Mouse (Mus musculus): Measurements from ENCODE around the gene Pgam5.

DNA sequence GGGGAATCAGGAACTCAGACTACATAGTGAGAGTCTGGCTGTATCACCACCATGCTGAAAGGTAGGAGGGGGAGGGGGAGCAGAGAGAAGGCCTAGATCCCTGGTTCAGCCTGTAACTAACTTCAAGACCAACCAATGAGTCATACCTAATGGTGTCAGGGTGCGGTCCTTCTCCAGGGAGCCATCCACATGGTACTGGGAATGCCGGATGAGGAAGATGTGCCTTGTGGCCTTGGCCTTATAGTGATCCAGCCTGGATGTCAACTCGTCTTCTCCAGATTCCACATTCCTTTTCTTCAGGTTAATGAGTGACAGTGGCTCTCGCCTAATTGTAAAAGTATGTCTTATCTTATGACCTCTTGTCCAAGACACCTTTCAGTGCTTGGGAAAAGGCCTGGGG lies 2.8 kb downstream of the Pgam5 start:
- TF ChIP-seq CTCF (IDR thresholded peaks at IDR 0.05; ENCODE audit: extremely low read depth, insufficient read length, insufficient replicate concordance, low read depth, low read length): no peak
- TF ChIP-seq POLR2A (IDR thresholded peaks at IDR 0.05; ENCODE audit: low read depth, low read length): no peak

Data from small intestine, adult 2 months (tissue).